Mouse (Mus musculus): ENCODE measurements around the gene Asxl1.
"Not testable (repeated sequence)": the region's sequence is repeated elsewhere in the genome, so short reads cannot be mapped to it uniquely, and the experiment has no call there.

The Asxl1 gene

DNA sequence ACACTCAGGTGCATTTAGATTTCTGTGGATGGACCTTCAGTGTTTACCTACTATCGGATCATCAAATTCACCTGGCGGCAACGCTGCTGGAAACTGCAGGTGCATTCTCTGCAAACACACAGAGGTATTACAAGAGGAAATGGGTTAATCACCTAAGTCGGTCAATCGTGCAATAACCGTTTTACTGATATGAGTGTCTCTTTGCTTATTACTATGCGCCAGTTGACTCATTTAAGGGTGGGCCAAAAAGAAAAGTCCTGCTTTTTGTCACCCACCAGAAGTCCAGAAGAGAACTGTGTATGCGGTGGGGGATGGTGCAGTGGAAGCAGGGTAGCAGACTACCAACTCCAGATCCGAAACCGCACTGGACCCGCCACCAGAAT, 567 bp upstream of the Asxl1 start:
- no peak for DNase-seq (ENCODE audit: low read depth, low spot score)

- no peak for DNase-seq (ENCODE audit: low read depth, low spot score)
Observed at GRCm38 (mm10) chr2:153346221-153347182, 873 bp downstream of the Asxl1 start.

DNA sequence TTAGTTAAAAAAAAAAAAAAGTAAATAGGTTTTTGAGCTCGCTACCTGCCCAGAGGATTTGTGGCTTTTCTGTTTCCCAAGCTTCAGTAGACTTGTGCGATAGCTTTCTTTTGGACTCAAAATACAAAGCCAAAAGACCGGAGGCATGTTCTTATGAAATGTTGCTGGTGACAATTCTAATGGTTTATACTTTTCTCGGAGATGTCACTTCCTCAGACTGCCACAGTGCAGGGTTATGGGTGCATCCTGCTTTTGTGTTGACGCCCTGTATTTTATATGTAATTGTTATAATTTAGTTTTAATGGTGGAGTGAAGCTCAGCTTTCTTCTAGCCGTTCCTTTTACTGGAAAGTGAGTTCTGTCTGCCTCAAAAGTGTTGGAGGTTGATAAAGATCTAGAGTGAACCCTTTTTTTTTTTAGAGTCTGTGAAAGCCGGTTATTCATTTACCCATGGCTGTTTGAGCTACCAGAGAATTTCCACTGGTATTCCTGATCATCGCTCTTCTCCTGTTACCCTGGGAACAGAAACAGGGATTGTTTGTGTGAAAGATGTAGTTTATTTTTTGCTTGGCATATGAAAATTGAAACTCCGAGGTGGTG, 1.7 kb downstream of the Asxl1 start:
- DNase-seq (ENCODE audit: low read depth, low spot score) = no peak

DNA sequence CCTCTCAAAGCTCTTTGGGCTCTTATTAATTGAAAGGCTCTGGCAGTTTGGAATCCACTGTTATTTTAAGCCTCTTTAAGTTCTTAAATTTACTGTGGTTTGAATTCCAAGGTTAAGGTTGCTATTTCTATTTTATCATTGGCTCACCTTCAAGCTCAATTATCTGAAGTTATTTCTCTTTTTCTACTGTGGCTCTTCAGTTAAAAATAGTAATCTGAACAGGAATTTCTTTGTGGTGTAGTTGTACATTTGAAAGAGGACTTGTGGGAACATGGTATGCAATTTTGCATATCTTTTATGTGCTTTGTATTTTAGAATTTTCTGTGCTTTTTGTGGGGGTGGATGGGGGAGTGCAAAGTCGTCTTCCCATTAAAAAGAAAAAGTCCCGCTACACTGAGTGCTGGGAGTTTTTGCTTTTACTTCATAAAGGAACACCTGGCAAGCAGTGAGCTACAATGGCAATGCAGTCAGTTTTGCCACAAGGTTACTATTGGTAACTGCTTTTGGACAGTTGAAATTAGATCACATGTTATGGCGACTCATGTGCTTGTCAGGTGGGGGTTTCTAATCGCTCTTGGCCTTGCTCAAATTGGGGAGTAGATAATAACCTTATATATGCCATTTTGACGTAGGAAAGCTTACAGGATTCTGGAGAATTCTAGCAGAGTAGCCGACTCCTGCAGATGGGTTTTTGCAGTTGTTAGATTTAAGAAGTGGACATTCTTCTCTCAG, 2.6 kb downstream of the Asxl1 start:
- no peak for DNase-seq (ENCODE audit: low read depth, low spot score)

DNA sequence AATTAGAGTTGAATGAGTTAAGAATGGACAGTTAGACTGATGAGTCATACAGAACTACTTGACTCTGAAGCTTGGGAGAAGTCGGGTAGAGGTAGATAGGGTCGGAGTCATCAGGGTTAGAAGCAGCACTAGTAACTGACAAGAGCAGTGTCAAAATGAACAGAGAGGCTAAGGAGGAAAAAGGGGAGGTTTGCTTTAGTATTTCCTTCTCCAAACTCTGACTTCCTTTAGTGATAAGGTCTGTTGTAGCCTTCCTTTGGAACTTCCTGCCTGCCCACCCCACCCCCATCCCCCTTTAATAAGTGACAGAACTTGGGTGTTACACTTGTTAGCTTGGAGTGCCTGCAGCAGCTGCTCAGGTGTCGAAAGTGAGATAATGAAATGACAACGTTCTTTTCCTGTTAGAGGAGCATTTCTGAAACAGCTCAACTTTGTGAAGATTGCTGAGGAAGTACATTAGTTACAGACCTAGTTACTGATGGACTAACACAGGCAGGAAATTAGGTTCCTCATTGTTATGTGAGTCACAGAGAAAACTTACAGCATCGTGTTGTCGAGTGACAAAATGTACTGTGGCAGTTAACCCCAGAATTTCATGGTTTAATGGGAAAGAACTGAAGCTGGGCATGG, 5.0 kb downstream of the Asxl1 start:
- DNase-seq (ENCODE audit: low read depth, low spot score) = no peak

- no peak for DNase-seq (ENCODE audit: low read depth, low spot score)
Observed at GRCm38 (mm10) chr2:153354648-153355047, 9.0 kb downstream of the Asxl1 start.

GRCm38 (mm10) chr2:153356784-153357183, 11.2 kb downstream of the Asxl1 start:
- no peak for DNase-seq (ENCODE audit: low read depth, low spot score)

DNA sequence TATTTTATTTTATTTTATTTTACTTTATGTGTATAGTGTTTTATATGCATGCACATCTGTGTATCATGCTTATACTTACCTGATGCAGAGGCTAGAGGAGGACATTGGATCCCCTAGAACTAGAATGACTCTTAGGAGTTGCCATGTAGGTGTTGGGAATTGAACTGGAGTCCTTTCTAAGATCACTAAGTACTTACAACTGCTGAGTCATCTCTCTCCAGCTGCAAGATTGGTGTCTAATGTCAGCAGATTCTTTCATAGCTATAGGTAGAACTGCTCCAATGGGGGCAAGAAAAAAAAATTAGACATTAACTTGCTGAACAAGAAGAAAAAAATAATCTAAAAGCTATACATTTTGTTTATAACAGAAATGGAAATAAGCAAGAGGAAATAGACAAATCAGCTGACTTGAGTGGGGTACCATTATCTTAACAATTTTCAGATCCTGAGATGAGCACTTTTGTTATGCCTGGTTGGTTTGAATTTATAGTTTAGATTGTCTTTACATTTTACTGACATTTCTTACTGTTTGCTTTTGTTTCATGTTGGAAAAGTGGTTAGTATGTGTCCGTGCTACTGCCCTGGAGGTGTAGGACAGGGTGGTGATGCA, 15.6 kb downstream of the Asxl1 start:
- no peak for DNase-seq (ENCODE audit: low read depth, low spot score)

GRCm38 (mm10) chr2:153364531-153364930, 18.9 kb downstream of the Asxl1 start:
- DNase-seq (ENCODE audit: low read depth, low spot score) = not testable (repeated sequence)

DNA sequence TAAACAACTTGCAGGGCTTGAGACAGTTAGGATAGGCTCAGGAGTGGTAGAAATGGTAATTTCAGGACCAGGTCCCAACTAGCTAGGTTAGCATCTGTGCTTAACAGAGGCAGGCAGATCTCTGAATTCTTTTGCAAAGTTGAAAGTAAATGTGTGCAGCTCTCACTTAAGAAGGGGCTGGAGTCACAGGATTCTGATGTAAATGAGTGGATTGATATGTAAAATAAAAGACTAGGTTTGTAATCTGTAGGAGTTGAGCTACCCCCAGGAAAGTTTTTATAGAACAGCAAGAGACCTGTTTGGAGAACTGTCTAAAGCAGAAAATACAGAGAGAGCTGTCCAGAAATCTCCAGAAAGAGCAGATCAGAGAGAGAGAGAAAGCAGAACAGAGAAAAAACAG, 25.2 kb downstream of the Asxl1 start:
- no peak for DNase-seq (ENCODE audit: low read depth, low spot score)

DNA sequence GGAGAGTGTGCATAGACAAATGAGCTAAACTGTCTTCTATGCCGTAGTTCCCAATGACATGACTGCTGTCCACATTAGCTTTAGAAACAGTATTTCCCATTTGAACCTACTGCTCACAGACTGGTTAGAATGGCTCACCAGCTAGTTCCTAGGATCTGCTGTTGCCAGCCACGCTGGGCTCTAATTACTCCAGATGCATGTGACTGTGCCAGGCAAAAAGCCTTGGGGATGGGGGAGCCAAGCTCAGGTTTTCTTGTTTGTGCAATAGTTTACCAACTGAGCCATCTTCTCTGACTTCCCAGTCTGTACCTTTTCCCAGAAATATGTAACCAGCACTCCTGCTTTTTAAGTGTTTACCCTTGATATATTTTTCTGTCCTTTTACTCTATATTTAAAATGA, 29.8 kb downstream of the Asxl1 start:
- no peak for DNase-seq (ENCODE audit: low read depth, low spot score)

DNA sequence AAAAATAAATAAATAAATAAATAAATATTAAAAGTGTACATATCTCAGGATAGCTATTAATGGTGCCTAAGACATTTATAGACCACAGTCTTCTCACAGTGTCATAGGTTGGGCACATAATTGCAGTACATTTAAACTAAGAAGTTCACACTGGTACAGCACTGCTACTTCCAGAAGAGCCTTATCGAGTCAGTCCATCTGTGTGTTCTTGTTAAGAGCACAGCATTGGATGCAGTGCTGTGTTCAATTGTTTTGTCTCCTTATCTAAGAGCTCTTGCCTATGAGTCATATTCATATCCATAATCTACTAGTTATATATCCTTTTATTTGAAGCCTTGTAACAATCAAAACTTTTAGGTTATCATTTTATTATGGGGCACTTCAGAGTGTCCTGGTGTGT, 34.9 kb downstream of the Asxl1 start:
- DNase-seq (ENCODE audit: low read depth, low spot score) = no peak

- DNase-seq (ENCODE audit: low read depth, low spot score) = no peak
Observed at GRCm38 (mm10) chr2:153389831-153390230, 44.2 kb downstream of the Asxl1 start.

GRCm38 (mm10) chr2:153393045-153393444, 47.4 kb downstream of the Asxl1 start:
- DNase-seq (ENCODE audit: low read depth, low spot score) = no peak

GRCm38 (mm10) chr2:153397790-153398515, 52.3 kb downstream of the Asxl1 start:
- DNase-seq (ENCODE audit: low read depth, low spot score) = no peak

GRCm38 (mm10) chr2:153399166-153399565, 53.5 kb downstream of the Asxl1 start:
- DNase-seq (ENCODE audit: low read depth, low spot score) = no peak

DNA sequence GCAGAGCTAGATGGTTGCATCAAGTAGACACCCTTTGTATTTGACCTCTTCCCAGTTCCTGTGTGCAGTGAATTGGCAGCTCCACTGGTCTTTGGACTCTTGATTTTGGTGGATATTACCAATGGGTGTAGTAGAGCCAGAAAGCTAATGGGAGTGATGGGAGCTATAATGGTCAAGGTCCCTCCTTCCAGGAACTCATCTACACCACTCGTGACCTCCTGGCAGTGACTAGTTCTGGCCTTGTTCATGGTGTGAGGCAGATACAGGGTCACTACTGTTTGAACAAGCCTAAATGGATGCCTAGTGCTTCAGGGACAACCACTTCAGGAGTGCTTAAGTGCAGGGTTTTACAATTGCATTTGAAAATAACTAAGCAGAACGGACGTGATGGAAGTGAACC, 58.4 kb downstream of the Asxl1 start:
- no peak for DNase-seq (ENCODE audit: low read depth, low spot score)

- no peak for DNase-seq (ENCODE audit: low read depth, low spot score)
Observed at GRCm38 (mm10) chr2:153404882-153405281, 59.3 kb downstream of the Asxl1 start.

DNA sequence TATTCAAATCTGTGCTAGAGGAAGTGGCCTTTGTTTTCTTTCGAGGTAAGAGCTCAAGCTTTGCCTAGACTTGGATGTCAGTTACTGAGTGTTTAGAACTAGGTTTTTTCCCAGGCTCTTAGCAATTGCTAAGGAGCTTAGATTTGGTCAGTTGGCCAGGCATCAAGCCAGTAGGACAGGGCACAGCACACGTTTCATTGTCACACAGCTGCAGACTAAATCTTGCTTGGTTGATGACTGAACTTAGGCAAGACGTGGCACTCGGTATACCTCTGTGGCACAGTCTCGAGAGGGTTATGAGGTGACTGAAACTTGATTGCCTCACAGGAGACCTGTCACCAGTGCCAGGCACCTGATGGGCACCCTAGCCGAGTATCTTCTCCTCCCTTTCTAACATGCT, 61.3 kb downstream of the Asxl1 start:
- no peak for DNase-seq (ENCODE audit: low read depth, low spot score)

DNA sequence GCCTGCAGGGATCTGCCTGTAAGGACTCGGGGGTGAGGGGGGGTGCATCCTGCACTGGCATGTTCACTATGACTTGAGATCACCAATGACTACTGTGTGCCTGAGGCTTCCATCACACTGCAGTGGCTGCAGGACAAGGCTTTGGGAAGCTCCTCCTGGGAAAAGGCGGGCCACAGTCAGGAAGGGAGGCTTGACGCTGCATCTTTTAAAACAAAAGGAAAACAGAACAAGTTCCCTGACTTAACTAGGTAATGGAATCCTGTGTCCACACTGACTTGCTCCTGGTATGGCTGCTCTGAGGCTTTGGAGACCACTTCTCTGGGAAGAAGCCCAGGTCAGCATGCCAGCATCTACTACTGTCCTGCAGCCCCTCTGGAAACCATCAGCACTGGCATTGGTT, 63.3 kb downstream of the Asxl1 start:
- DNase-seq (ENCODE audit: low read depth, low spot score) = no peak

DNA sequence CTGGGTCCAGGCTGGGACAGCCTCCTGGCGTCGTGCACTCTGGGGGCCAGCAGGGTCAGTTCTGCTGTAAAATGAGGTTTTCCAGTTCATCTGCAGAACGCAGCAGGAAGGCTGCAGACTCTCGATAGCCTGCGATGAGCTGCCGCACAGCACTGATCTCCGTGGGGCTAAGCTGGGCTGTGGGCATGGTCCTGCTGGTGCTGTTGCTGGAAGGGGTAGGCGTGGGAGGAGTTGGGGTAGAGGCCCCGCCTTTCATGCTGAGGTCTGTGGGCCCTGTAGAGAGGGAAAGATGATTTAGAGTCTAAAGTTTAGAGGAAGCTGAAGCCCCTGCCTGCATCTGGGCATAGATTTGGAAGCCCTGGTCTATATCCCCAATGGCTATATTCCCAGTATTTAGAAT, 65.9 kb downstream of the Asxl1 start:
- DNase-seq (ENCODE audit: low read depth, low spot score) = no peak

All from retina, adult 2 months (tissue).